Mouse (Mus musculus): Measurements from ENCODE around the gene Rgs9bp. TPM values are rescaled to one million over a fixed set of nuclear protein-coding genes. Genes with fewer than 3 reads are reported as not detected.
A peak's percentile ranks its signal among the peaks of the same experiment; 100 is the strongest.
"Not testable (repeated sequence)": the region's sequence is repeated elsewhere in the genome, so short reads cannot be mapped to it uniquely, and the experiment has no call there.

Rgs9bp gene
- polyA plus RNA-seq, 1 experiment from 2014 or later, result 0.14 TPM

DNA sequence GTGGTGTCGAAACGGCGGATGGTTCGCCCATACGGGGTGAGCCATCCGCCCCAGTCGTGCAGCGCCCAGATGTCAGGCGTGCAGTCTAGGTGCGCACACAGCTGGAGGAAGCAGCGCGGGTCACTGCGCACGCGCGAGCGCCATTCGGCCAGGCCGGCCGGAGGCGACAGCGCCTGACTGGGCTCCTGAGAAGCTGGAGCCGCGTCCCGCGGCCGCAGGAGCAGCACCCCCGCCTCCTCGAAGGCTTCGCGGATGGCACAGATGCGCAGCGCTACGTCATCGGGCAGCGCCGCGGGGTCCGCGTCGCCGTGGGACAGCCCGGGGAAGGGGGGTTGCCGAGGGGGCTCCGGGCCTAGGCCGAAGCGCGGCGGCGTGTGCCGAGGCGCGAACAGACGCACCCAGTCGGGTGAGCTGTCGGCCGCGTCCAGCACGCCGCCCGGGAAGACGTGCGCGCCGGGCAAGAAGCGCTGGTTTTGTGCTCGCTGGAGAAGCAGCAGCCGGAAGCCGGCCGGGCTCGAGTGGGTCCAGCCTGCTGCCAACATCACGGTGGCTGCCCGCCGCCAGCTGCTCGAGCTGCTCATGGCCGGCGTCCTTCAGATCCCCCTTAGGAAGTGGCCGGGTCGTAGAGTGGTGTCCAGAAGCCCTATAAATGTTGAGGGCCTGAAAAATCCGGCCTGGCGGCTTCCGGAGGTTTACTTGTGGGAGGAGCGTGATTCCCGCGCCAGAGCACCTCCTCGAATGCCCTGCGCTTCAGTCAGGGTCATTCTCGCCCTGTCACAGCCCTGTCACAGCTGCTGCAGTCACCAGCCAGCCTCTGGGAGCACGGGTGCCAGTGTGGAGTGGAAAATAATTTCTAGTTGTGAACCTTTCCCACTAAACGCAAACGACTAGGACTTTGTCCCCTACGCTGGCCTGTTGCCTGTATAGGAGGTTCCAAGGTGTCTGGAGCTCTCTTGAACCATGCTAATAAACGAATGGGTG lies 29.9 kb downstream of the Rgs9bp start:
- Histone ChIP-seq H3K27ac (replicated peaks) (peak overlapping the region; percentile 96), H3K4me3 (peak overlapping the region; percentile 66), H3K9me3 (no peaks in the 10 kb centered on the region), H3K4me2 (peak overlapping the region; percentile 89), H3K36me3 (peaks cover 4% of the 10 kb centered on the region), H3K9ac (peak overlapping the region; percentile 96), H3K27me3 (no peaks in the 10 kb centered on the region), H3K4me1 (replicated peaks) (peaks cover 20% of the 10 kb centered on the region)
- 1% methylated on average over 87 of the region's 93 CpGs for WGBS
- peak; percentile 95 for ATAC-seq (ENCODE audit: low FRiP score, low read depth)

- Histone ChIP-seq H3K4me2 (peak overlapping the region; percentile 89), H3K4me3 (peak overlapping the region; percentile 66), H3K9me3 (no peaks in the 10 kb centered on the region), H3K27me3 (no peaks in the 10 kb centered on the region), H3K9ac (peak overlapping the region; percentile 96), H3K27ac (replicated peaks) (peak overlapping the region; percentile 96), H3K4me1 (replicated peaks) (peaks cover 20% of the 10 kb centered on the region), H3K36me3 (peaks cover 11% of the 10 kb centered on the region)
- ATAC-seq (ENCODE audit: low FRiP score, low read depth), result peak; percentile 60; the same call in 1 of the 2 replicates
- WGBS, result 4% methylated on average over 27 of the region's 28 CpGs
These were observed 30.7 kb downstream of the Rgs9bp start for GRCm38 (mm10) chr7:35554605-35555175.

DNA sequence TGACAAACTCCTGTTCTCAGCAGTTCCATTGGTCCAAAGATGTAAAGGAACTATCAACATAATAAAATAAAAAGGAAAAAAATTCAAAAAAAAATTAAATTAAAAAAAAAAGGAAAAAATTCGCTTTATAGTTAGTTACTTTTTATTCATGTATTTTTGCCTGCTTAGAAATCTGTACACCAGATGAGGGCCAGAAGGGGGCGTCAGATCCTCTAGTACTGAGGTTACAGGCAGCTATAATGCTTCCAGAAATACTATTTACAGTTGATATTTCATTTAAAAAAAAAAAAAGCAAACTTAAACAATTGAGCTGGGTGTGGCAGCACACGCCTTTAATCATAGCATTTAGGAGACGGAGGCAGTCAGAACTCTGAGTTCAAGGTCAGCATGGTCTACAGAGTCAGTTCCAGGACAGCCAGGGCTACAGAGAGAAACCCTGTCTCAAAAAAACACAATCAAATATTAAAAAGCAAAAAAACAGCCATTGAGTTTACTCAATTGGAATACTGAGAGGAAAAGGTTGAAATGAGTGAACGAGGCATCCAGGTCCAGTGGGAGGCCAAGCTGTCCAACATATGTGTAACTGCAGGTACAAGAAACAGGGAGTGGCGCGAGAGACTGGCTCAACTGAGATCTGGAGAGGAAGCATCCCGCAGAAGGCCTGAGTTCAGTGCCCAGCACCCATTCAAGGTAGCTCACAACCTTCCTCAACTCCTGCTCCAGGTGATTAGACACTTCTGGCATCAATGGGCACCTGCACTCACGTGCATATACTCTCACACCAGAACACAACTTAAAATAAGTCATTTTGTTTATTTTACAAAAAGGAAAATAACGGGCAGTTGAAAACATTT lies 31.4 kb downstream of the Rgs9bp start:
- Histone ChIP-seq H3K36me3 (peaks cover 17% of the 10 kb centered on the region), H3K9me3 (no peaks in the 10 kb centered on the region), H3K4me1 (replicated peaks) (peaks cover 20% of the 10 kb centered on the region), H3K9ac (peak overlapping the region; percentile 96; the same call in 1 of the 2 replicates), H3K27ac (replicated peaks) (peak overlapping the region; percentile 96; the same call in 1 of the 2 replicates), H3K4me2 (peak overlapping the region; percentile 89), H3K4me3 (peak overlapping the region; percentile 66), H3K27me3 (no peaks in the 10 kb centered on the region)
- ATAC-seq (ENCODE audit: low FRiP score, low read depth), result no peak
- 62% methylated on average over 10 of the region's 10 CpGs for WGBS

- no peaks in the 10 kb centered on the region for H3K4me1 ChIP-seq (replicated peaks)
- WGBS, result 27% methylated on average over 4 of the region's 4 CpGs
- H3K27ac ChIP-seq (replicated peaks), result no peak overlapping the region
- H3K4me3 ChIP-seq, result no peak overlapping the region
- no peak overlapping the region for H3K9ac ChIP-seq
- H3K4me2 ChIP-seq, result no peak overlapping the region
- no peaks in the 10 kb centered on the region for H3K27me3 ChIP-seq
- no peaks in the 10 kb centered on the region for H3K9me3 ChIP-seq
- H3K36me3 ChIP-seq, result peaks cover 32% of the 10 kb centered on the region
- ATAC-seq (ENCODE audit: low FRiP score, low read depth), result peak; percentile 54; the same call in 1 of the 2 replicates
These were observed 39.5 kb downstream of the Rgs9bp start for GRCm38 (mm10) chr7:35545881-35546280.

GRCm38 (mm10) chr7:35537562-35537961 lies 47.8 kb downstream of the Rgs9bp start, which contains the start of gene Tdrd12:
TSS of gene Tdrd12 (minus strand) at chr7:35537745.
- Histone ChIP-seq H3K4me1 (replicated peaks) (no peaks in the 10 kb centered on the region), H3K27me3 (no peaks in the 10 kb centered on the region), H3K9ac (no peak within 1 kb of the TSS), H3K4me2 (no peak within 1 kb of the TSS), H3K4me3 (no peak within 1 kb of the TSS), H3K36me3 (no peaks in the 10 kb centered on the region), H3K9me3 (no peaks in the 10 kb centered on the region), H3K27ac (replicated peaks) (no peak within 1 kb of the TSS)
- WGBS, result 88% methylated on average over 17 of the region's 17 CpGs
- no peak for ATAC-seq (ENCODE audit: low FRiP score, low read depth)

GRCm38 (mm10) chr7:35535750-35536512 lies 49.5 kb downstream of the Rgs9bp start:
- no peak overlapping the region for H3K4me2 ChIP-seq
- H3K9ac ChIP-seq, result no peak overlapping the region
- no peaks in the 10 kb centered on the region for H3K27me3 ChIP-seq
- 86% methylated on average over 12 of the region's 12 CpGs for WGBS
- no peak overlapping the region for H3K27ac ChIP-seq (replicated peaks)
- H3K4me1 ChIP-seq (replicated peaks), result no peaks in the 10 kb centered on the region
- no peaks in the 10 kb centered on the region for H3K36me3 ChIP-seq
- no peaks in the 10 kb centered on the region for H3K9me3 ChIP-seq
- ATAC-seq (ENCODE audit: low FRiP score, low read depth), result no peak
- H3K4me3 ChIP-seq, result no peak overlapping the region

DNA sequence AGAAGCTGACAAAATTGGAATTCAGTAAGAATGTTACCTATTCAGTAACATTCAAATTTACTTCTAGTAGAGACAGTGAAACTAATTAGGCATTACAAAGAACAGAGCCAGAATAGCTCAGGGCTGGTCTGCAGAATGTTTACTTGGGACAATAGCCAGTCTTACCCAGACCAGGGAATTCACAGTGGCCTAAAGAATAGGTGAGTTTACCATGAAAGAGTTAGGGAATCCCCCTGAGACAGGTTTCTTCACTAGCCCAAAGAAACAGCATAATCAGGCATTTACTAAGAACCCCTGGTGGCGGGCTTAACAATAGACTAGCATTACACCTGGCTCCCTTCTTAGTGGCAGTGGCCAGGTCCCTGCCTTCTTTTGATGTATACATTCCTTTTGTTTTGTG lies 54.8 kb downstream of the Rgs9bp start:
- WGBS, result 43% methylated on average over 1 of the region's 1 CpGs
- H3K27me3 ChIP-seq; H3K36me3 ChIP-seq; H3K4me1 ChIP-seq (replicated peaks); H3K4me2 ChIP-seq; H3K4me3 ChIP-seq; ATAC-seq (ENCODE audit: low FRiP score, low read depth); H3K9me3 ChIP-seq; H3K27ac ChIP-seq (replicated peaks); H3K9ac ChIP-seq: not testable (repeated sequence)

GRCm38 (mm10) chr7:35530026-35530425 lies 55.4 kb downstream of the Rgs9bp start:
- Histone ChIP-seq H3K4me1 (replicated peaks) (no peaks in the 10 kb centered on the region), H3K4me2 (no peak overlapping the region), H3K27ac (replicated peaks) (no peak overlapping the region), H3K4me3 (no peak overlapping the region), H3K27me3 (no peaks in the 10 kb centered on the region), H3K9me3 (no peaks in the 10 kb centered on the region), H3K9ac (no peak overlapping the region), H3K36me3 (no peaks in the 10 kb centered on the region)
- WGBS, result 75% methylated on average over 3 of the region's 3 CpGs
- no peak for ATAC-seq (ENCODE audit: low FRiP score, low read depth)

Other genes starting within 250 kb of the Rgs9bp start
- 15.3 and 15.7 TPM in 2 replicates for gene Faap24, start 188.7 kb downstream of the Rgs9bp start, polyA plus RNA-seq (2015; fragmentation: Nextera tagmentation; extraction: Ambion mirVana)
- gene Cep89, start 188.5 kb downstream of the Rgs9bp start, polyA plus RNA-seq (2015; fragmentation: Nextera tagmentation; extraction: Ambion mirVana), result 33.2 and 33.5 TPM in 2 replicates
- gene Slc7a9, start 136.8 kb downstream of the Rgs9bp start, polyA plus RNA-seq (2015; fragmentation: Nextera tagmentation; extraction: Ambion mirVana), result 0.18 TPM in 1 of 2 replicates, not detected in the other
- gene Tdrd12, start 47.8 kb downstream of the Rgs9bp start, polyA plus RNA-seq (2015; fragmentation: Nextera tagmentation; extraction: Ambion mirVana), result 0.73 and 1.1 TPM in 2 replicates
- gene Nudt19, start 29.3 kb downstream of the Rgs9bp start, polyA plus RNA-seq (2015; fragmentation: Nextera tagmentation; extraction: Ambion mirVana), result 99.8 and 99.9 TPM in 2 replicates
- gene Ankrd27, start 662 bp upstream of the Rgs9bp start, polyA plus RNA-seq (2015; fragmentation: Nextera tagmentation; extraction: Ambion mirVana), result 19.0 and 20.2 TPM in 2 replicates
- 234 and 241 TPM in 2 replicates for gene Pdcd5, start 61.9 kb upstream of the Rgs9bp start, polyA plus RNA-seq (2015; fragmentation: Nextera tagmentation; extraction: Ambion mirVana)
- 39.5 and 43.6 TPM in 2 replicates for gene Dpy19l3, start 168.9 kb upstream of the Rgs9bp start, polyA plus RNA-seq (2015; fragmentation: Nextera tagmentation; extraction: Ambion mirVana)
- gene Zfp507, start 217.4 kb upstream of the Rgs9bp start, polyA plus RNA-seq (2015; fragmentation: Nextera tagmentation; extraction: Ambion mirVana), result 12.8 and 15.1 TPM in 2 replicates

Measured in hindbrain, embryonic 15.5 days (tissue).